Mouse (Mus musculus): ENCODE measurements around the gene Neb.

- TF ChIP-seq POLR2A (IDR thresholded peaks at IDR 0.05; ENCODE audit: insufficient read depth, low read depth, low read length), result no peak
- TF ChIP-seq CTCF (IDR thresholded peaks at IDR 0.05; ENCODE audit: insufficient read depth, low read depth, low read length), result no peak
Measured at GRCm38 (mm10) chr2:52358156-52358555, 20.1 kb downstream of the Neb start.
